Mouse (Mus musculus): Measurements from ENCODE around the gene Gpr153.

GRCm38 (mm10) chr4:152243969-152244368, 30.1 kb upstream of the Gpr153 start:
- TF ChIP-seq POLR2A (IDR thresholded peaks at IDR 0.05; ENCODE audit: borderline replicate concordance, control insufficient read depth, low read depth, low read length): no peak
- no peak for TF ChIP-seq CTCF (IDR thresholded peaks at IDR 0.05; ENCODE audit: control insufficient read depth, insufficient read depth, low read length)
